Mouse (Mus musculus) retina, postnatal 7 days (tissue): ENCODE results near the gene Mad1l1.

Experiments
- DNase-seq: peaks from one replicate; pipeline ENCODE4 v3.0.0-alpha.2; 2012; ENCODE audit warnings: low read depth, low spot score

The Mad1l1 gene

GRCm38 (mm10) chr5:140331615-140332512 lies 10.5 kb upstream of the Mad1l1 start, which contains the start of gene Mrm2:
Mrm2 (minus strand) TSS chr5:140331898.
- DNase-seq: peak; percentile 62

GRCm38 (mm10) chr5:140324058-140324457 lies 2.7 kb upstream of the Mad1l1 start:
- DNase-seq: no peak

GRCm38 (mm10) chr5:140321756-140322575 lies 614 bp upstream of the Mad1l1 start:
- no peak for DNase-seq

- DNase-seq: no peak
Measured at GRCm38 (mm10) chr5:140316716-140317115, 4.6 kb downstream of the Mad1l1 start.

- DNase-seq: no peak
Measured at GRCm38 (mm10) chr5:140307602-140308001, 13.8 kb downstream of the Mad1l1 start.

- no peak for DNase-seq
Measured at GRCm38 (mm10) chr5:140306016-140306415, 15.3 kb downstream of the Mad1l1 start.

GRCm38 (mm10) chr5:140298291-140298690 lies 23.1 kb downstream of the Mad1l1 start:
- no peak for DNase-seq

- peak; percentile 65 for DNase-seq
Measured at GRCm38 (mm10) chr5:140292152-140292551, 29.2 kb downstream of the Mad1l1 start.

GRCm38 (mm10) chr5:140289161-140289560 lies 32.2 kb downstream of the Mad1l1 start:
- DNase-seq: no peak

GRCm38 (mm10) chr5:140288287-140288686 lies 33.1 kb downstream of the Mad1l1 start:
- no peak for DNase-seq

GRCm38 (mm10) chr5:140284761-140285160 lies 36.6 kb downstream of the Mad1l1 start:
- no peak for DNase-seq

- no peak for DNase-seq
Measured at GRCm38 (mm10) chr5:140284011-140284410, 37.3 kb downstream of the Mad1l1 start.

GRCm38 (mm10) chr5:140282900-140283299 lies 38.5 kb downstream of the Mad1l1 start:
- no peak for DNase-seq

GRCm38 (mm10) chr5:140282376-140282775 lies 39.0 kb downstream of the Mad1l1 start:
- DNase-seq: no peak

- DNase-seq: no peak
Measured at GRCm38 (mm10) chr5:140280205-140280604, 41.1 kb downstream of the Mad1l1 start.

- DNase-seq: no peak
Measured at GRCm38 (mm10) chr5:140276779-140277178, 44.6 kb downstream of the Mad1l1 start.

- DNase-seq: no peak
Measured at GRCm38 (mm10) chr5:140270976-140271685, 50.2 kb downstream of the Mad1l1 start.

GRCm38 (mm10) chr5:140268396-140268795 lies 53.0 kb downstream of the Mad1l1 start:
- DNase-seq: no peak

GRCm38 (mm10) chr5:140267061-140267460 lies 54.3 kb downstream of the Mad1l1 start:
- no peak for DNase-seq

GRCm38 (mm10) chr5:140264825-140265575 lies 56.4 kb downstream of the Mad1l1 start:
- DNase-seq: no peak
